Mouse (Mus musculus) lung, embryonic 15.5 days (tissue): ENCODE data around the gene Gli3. TPM values are rescaled to one million over a fixed set of nuclear protein-coding genes. Genes with fewer than 3 reads are reported as not detected.
A peak's percentile ranks its signal among the peaks of the same experiment; 100 is the strongest.

Source experiments
- ATAC-seq: fragments of 200-750 bp; cut with Nextera tagmentation; 2 replicates; pipeline ENCODE4 v1.8.0; 2017; ENCODE audit warnings: moderate number of reproducible peaks, borderline replicate concordance; ENCODE audit not compliant: low FRiP score, low TSS enrichment; ENCODE audit errors: extremely low read depth
- H3K27ac ChIP-seq: fragments of 300-500 bp; sonication (generic); 2 replicates; pipeline ENCODE4 v1.5.1; 2015; ENCODE audit warnings: moderate library complexity, mild to moderate bottlenecking, inconsistent platforms
- H3K27me3 ChIP-seq: fragments of 300-500 bp; sonication (generic); 2 replicates; pipeline ENCODE4 v1.6.1; 2015; ENCODE audit warnings: inconsistent platforms
- H3K36me3 ChIP-seq: fragments of 300-500 bp; sonication (generic); 2 replicates; pipeline ENCODE4 v1.6.1; 2015; ENCODE audit warnings: inconsistent platforms
- H3K4me1 ChIP-seq: fragments of 300-500 bp; sonication (generic); 2 replicates; pipeline ENCODE4 v1.6.1; 2015; ENCODE audit warnings: inconsistent platforms
- H3K4me2 ChIP-seq: fragments of 300-500 bp; sonication (generic); 2 replicates; pipeline ENCODE4 v1.6.1; 2015; ENCODE audit warnings: inconsistent platforms, mild to moderate bottlenecking, moderate library complexity
- H3K4me3 ChIP-seq: fragments of 300-500 bp; sonication (generic); 2 replicates; pipeline ENCODE4 v1.5.1; 2015; ENCODE audit warnings: mild to moderate bottlenecking, inconsistent platforms
- H3K9ac ChIP-seq: fragments of 300-500 bp; sonication (generic); 2 replicates; pipeline ENCODE4 v1.6.1; 2015; ENCODE audit warnings: inconsistent platforms
- H3K9me3 ChIP-seq: fragments of 300-500 bp; sonication (generic); 2 replicates; pipeline ENCODE4 v1.6.1; 2016; ENCODE audit warnings: inconsistent platforms
- WGBS: fragments of 180-500 bp; shearing (Covaris S2); methylation state at CpG from one replicate; pipeline ENCODE4 v1.1.7; 2015; 5-methylcytosine and 5-hydroxymethylcytosine counted together
- polyA plus RNA-seq: library from polyadenylated mRNA; unstranded; fragments of >200 nt; fragmentation: Nextera tagmentation; extraction: Ambion mirVana; gene quantifications from 2 replicates; pipeline ENCODE4 v1.2.1, GENCODE M21; 2015

Gli3 gene
- polyA plus RNA-seq, 1 experiment from 2014 or later = 19.0 TPM

GRCm38 (mm10) chr13:15561441-15561840, 98.4 kb downstream of the Gli3 start:
- no peak for ATAC-seq
- no peaks in the 10 kb centered on the region for H3K36me3 ChIP-seq
- no peak overlapping the region for H3K4me3 ChIP-seq
- peaks cover 8% of the 10 kb centered on the region; the same call in 1 of the 2 replicates for H3K4me1 ChIP-seq
- H3K4me2 ChIP-seq = no peak overlapping the region
- no peak overlapping the region for H3K27ac ChIP-seq
- no peaks in the 10 kb centered on the region for H3K27me3 ChIP-seq
- H3K9ac ChIP-seq = no peak overlapping the region
- no peaks in the 10 kb centered on the region for H3K9me3 ChIP-seq
- WGBS = 71% methylated on average over 3 of the region's 3 CpGs

DNA sequence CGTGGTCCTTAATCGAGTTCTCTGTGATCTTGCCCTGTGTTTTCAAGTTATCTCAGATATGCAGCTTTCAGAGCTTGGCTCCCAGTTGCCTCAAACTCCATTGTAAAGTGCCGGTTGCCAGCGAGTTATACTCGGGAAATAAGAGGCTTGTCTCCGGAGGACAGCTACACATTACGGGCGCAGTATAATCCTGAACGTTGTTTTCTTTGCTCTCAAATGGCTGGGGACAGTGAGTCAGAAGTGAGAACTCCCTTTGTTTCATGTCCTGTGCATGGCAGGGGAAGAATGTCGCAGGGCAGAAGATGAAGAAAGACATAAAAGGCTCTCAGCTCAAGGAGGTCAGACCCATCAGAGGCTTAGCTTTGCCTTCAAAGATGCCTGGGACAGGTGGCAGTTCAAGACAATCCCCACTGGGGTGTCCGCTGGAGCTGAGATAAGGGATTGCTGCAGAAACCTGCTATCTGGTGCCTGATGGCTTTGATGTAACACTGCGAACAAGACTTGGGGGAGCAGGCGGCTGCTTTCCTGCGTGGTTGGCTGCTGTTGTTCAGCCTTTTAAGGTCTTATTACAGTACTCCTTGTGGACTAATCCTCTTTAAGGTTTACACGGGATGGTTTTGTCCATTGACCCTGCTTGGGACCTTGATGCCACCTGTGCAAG, 108.0 kb downstream of the Gli3 start:
- Histone ChIP-seq H3K9me3 (no peaks in the 10 kb centered on the region), H3K4me2 (no peak overlapping the region), H3K4me1 (peaks cover 6% of the 10 kb centered on the region; the same call in 1 of the 2 replicates), H3K27ac (no peak overlapping the region), H3K9ac (no peak overlapping the region), H3K27me3 (no peaks in the 10 kb centered on the region), H3K36me3 (no peaks in the 10 kb centered on the region), H3K4me3 (no peak overlapping the region)
- ATAC-seq = no peak
- 33% methylated on average over 15 of the region's 15 CpGs for WGBS

GRCm38 (mm10) chr13:15577133-15577917, 114.3 kb downstream of the Gli3 start:
- H3K4me2 ChIP-seq = no peak overlapping the region
- H3K4me1 ChIP-seq = no peaks in the 10 kb centered on the region
- H3K36me3 ChIP-seq = no peaks in the 10 kb centered on the region
- 46% methylated on average over 8 of the region's 8 CpGs for WGBS
- no peak overlapping the region for H3K4me3 ChIP-seq
- H3K27ac ChIP-seq = 0 out of 2 replicates have a peak overlapping the region, but pooled peaks have one; percentile 12
- no peak overlapping the region for H3K9ac ChIP-seq
- H3K27me3 ChIP-seq = no peaks in the 10 kb centered on the region
- ATAC-seq = peak; percentile 75; the same call in 1 of the 2 replicates
- no peaks in the 10 kb centered on the region for H3K9me3 ChIP-seq

GRCm38 (mm10) chr13:15580458-15580857, 117.4 kb downstream of the Gli3 start:
- Histone ChIP-seq H3K27me3 (no peaks in the 10 kb centered on the region), H3K9me3 (no peaks in the 10 kb centered on the region), H3K4me3 (no peak overlapping the region), H3K36me3 (no peaks in the 10 kb centered on the region), H3K9ac (no peak overlapping the region), H3K27ac (no peak overlapping the region), H3K4me2 (no peak overlapping the region), H3K4me1 (no peaks in the 10 kb centered on the region)
- WGBS = 75% methylated on average over 5 of the region's 5 CpGs
- ATAC-seq = no peak

GRCm38 (mm10) chr13:15585941-15586340, 122.9 kb downstream of the Gli3 start:
- ATAC-seq = no peak
- no peaks in the 10 kb centered on the region for H3K27me3 ChIP-seq
- no peak overlapping the region for H3K4me3 ChIP-seq
- H3K36me3 ChIP-seq = no peaks in the 10 kb centered on the region
- H3K9me3 ChIP-seq = no peaks in the 10 kb centered on the region
- H3K27ac ChIP-seq = no peak overlapping the region
- H3K9ac ChIP-seq = no peak overlapping the region
- WGBS = 48% methylated on average over 2 of the region's 2 CpGs
- no peak overlapping the region for H3K4me2 ChIP-seq
- H3K4me1 ChIP-seq = peaks cover 30% of the 10 kb centered on the region

GRCm38 (mm10) chr13:15588278-15589272, 125.5 kb downstream of the Gli3 start:
- H3K4me2 ChIP-seq = no peak overlapping the region
- no peaks in the 10 kb centered on the region for H3K9me3 ChIP-seq
- H3K27ac ChIP-seq = no peak overlapping the region
- no peak overlapping the region for H3K9ac ChIP-seq
- WGBS = 48% methylated on average over 16 of the region's 16 CpGs
- H3K36me3 ChIP-seq = no peaks in the 10 kb centered on the region
- no peaks in the 10 kb centered on the region for H3K27me3 ChIP-seq
- peaks cover 30% of the 10 kb centered on the region for H3K4me1 ChIP-seq
- ATAC-seq = peak; percentile 51; the same call in 1 of the 2 replicates
- no peak overlapping the region for H3K4me3 ChIP-seq

- 58% methylated on average over 6 of the region's 6 CpGs for WGBS
- 0 out of 2 replicates have a peak overlapping the region, but pooled peaks have one; percentile 7 for H3K27ac ChIP-seq
These were observed 127.4 kb downstream of the Gli3 start for GRCm38 (mm10) chr13:15590326-15590933.

GRCm38 (mm10) chr13:15596667-15597066, 133.6 kb downstream of the Gli3 start:
- H3K9ac ChIP-seq = no peak overlapping the region
- H3K9me3 ChIP-seq = no peaks in the 10 kb centered on the region
- no peak overlapping the region for H3K4me3 ChIP-seq
- no peaks in the 10 kb centered on the region for H3K36me3 ChIP-seq
- H3K4me1 ChIP-seq = peaks cover 45% of the 10 kb centered on the region
- WGBS = 21% methylated on average over 5 of the region's 5 CpGs
- peak; percentile 43; the same call in 1 of the 2 replicates for ATAC-seq
- H3K27ac ChIP-seq = no peak overlapping the region
- no peak overlapping the region for H3K4me2 ChIP-seq
- H3K27me3 ChIP-seq = no peaks in the 10 kb centered on the region

More at GRCm38 (mm10) chr13:15590326-15590933, 127.4 kb downstream of the Gli3 start:
- no peaks in the 10 kb centered on the region for H3K36me3 ChIP-seq
- no peaks in the 10 kb centered on the region for H3K27me3 ChIP-seq
- H3K9ac ChIP-seq = no peak overlapping the region
- H3K4me2 ChIP-seq = no peak overlapping the region
- peaks cover 30% of the 10 kb centered on the region for H3K4me1 ChIP-seq
- no peak overlapping the region for H3K4me3 ChIP-seq
- H3K9me3 ChIP-seq = no peaks in the 10 kb centered on the region
- ATAC-seq = no peak

GRCm38 (mm10) chr13:15599741-15600140, 136.7 kb downstream of the Gli3 start:
- Histone ChIP-seq H3K4me3 (no peak overlapping the region), H3K27ac (peak overlapping the region; percentile 32; the same call in 1 of the 2 replicates), H3K9ac (no peak overlapping the region), H3K27me3 (no peaks in the 10 kb centered on the region), H3K36me3 (no peaks in the 10 kb centered on the region), H3K4me1 (peaks cover 64% of the 10 kb centered on the region), H3K4me2 (no peak overlapping the region), H3K9me3 (no peaks in the 10 kb centered on the region)
- peak; percentile 24; the same call in 1 of the 2 replicates for ATAC-seq
- 44% methylated on average over 2 of the region's 2 CpGs for WGBS

DNA sequence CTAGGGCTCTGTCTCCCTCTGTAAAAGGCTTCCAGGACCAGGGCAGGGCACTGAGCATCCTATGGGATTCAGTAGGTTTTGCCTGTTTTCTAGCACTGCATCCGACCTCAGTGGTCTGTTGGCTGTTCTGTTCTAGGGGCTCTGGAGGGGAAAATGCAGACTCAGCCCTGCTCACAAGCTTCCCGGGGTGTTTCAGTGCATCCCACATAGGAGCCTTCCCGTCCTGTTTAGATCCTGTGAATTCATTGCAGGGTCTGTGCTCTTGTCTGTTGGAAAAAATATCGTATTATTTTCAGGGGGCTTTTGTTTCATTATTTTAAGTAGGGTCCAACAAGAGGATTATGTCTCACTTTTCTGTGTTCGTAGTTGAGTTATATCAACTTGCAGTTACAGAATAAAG, 139.1 kb downstream of the Gli3 start:
- Histone ChIP-seq H3K9me3 (no peaks in the 10 kb centered on the region), H3K36me3 (no peaks in the 10 kb centered on the region), H3K4me1 (peaks cover 50% of the 10 kb centered on the region), H3K27ac (peak overlapping the region; percentile 40; the same call in 1 of the 2 replicates), H3K27me3 (no peaks in the 10 kb centered on the region), H3K9ac (no peak overlapping the region), H3K4me3 (no peak overlapping the region), H3K4me2 (no peak overlapping the region)
- 37% methylated on average over 5 of the region's 5 CpGs for WGBS
- no peak for ATAC-seq

DNA sequence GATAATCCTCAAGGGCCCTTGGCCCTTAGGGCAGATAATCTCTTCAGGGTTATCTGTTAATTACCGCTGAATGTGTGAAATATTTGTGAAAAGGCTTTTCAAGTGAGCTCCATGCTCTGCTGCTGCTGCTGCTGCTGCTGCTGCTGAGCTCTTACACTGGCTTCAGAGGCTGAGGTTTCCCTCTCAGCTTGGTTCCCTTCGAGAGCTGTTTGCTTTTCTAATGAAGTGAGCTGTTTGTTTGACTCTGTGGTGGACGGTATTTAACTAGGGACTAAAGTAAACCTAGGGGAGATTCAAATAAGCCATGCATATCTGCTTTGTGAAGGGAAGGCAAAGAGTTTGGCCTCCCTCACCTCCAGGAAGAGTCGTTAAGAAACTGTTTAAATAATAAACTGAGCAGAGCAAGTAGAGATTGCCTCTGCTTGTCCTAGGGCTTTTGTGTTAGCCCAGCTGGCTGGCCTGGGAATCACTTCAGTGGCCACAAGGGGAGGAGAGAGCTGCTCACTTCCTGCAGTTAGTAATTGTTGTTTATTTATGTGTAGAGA, 139.7 kb downstream of the Gli3 start:
- ATAC-seq = peak; percentile 79; the same call in 1 of the 2 replicates
- Histone ChIP-seq H3K4me3 (no peak overlapping the region), H3K4me1 (peaks cover 44% of the 10 kb centered on the region), H3K4me2 (no peak overlapping the region), H3K36me3 (no peaks in the 10 kb centered on the region), H3K9ac (no peak overlapping the region), H3K27ac (peak overlapping the region; percentile 40), H3K27me3 (no peaks in the 10 kb centered on the region), H3K9me3 (no peaks in the 10 kb centered on the region)
- 11% methylated on average over 4 of the region's 4 CpGs for WGBS
